Mouse (Mus musculus) cerebellum, postnatal 14 days (tissue): ENCODE measurements around the gene Ubash3a.

Source experiments
- DNase-seq, 2 experiments: peaks; one replicate each; pipeline ENCODE4 v3.0.0; 2021; ENCODE audit warnings: mixed read lengths in 2 of 2

Ubash3a gene

GRCm38 (mm10) chr17:31207771-31208334, at the start of gene Ubash3a:
TSS of gene Ubash3a (plus strand) at chr17:31207873.
- no peak for DNase-seq

- no peak for DNase-seq
Observed at GRCm38 (mm10) chr17:31157921-31158320, 49.8 kb upstream of the Ubash3a start.

- no peak for DNase-seq
Observed at GRCm38 (mm10) chr17:31160291-31160690, 47.4 kb upstream of the Ubash3a start.

GRCm38 (mm10) chr17:31162607-31163006, 45.1 kb upstream of the Ubash3a start:
- DNase-seq = no peak

- DNase-seq = no peak
Observed at GRCm38 (mm10) chr17:31163821-31164220, 43.9 kb upstream of the Ubash3a start.

GRCm38 (mm10) chr17:31165127-31165526, 42.5 kb upstream of the Ubash3a start, which contains the start of gene Tff1:
TSS of gene Tff1 (minus strand) at chr17:31165277.
- DNase-seq = no peak

GRCm38 (mm10) chr17:31169796-31170195, 37.9 kb upstream of the Ubash3a start:
- no peak for DNase-seq

- DNase-seq = no peak
Observed at GRCm38 (mm10) chr17:31176321-31176720, 31.4 kb upstream of the Ubash3a start.

- no peak for DNase-seq
Observed at GRCm38 (mm10) chr17:31181490-31181889, 26.2 kb upstream of the Ubash3a start.

- DNase-seq = peak; percentile 27 to 38
Observed at GRCm38 (mm10) chr17:31183180-31183974, 24.3 kb upstream of the Ubash3a start.

GRCm38 (mm10) chr17:31184269-31184990, 23.2 kb upstream of the Ubash3a start:
- DNase-seq = peak in 1 of 2 experiments; percentile 30

GRCm38 (mm10) chr17:31187370-31187769, 20.3 kb upstream of the Ubash3a start:
- peak; percentile 89 to 90 for DNase-seq

GRCm38 (mm10) chr17:31191825-31192224, 15.8 kb upstream of the Ubash3a start:
- DNase-seq = no peak

GRCm38 (mm10) chr17:31192663-31193062, 15.0 kb upstream of the Ubash3a start:
- DNase-seq = no peak

GRCm38 (mm10) chr17:31193360-31193759, 14.3 kb upstream of the Ubash3a start:
- peak in 1 of 2 experiments; percentile 44 for DNase-seq

GRCm38 (mm10) chr17:31195207-31195606, 12.5 kb upstream of the Ubash3a start:
- DNase-seq = no peak

- DNase-seq = no peak
Observed at GRCm38 (mm10) chr17:31196283-31196682, 11.4 kb upstream of the Ubash3a start.

GRCm38 (mm10) chr17:31198877-31199276, 8.8 kb upstream of the Ubash3a start, which contains the start of gene Tmprss3:
TSS of gene Tmprss3 (minus strand) at chr17:31198977.
- DNase-seq = no peak

GRCm38 (mm10) chr17:31208654-31209053, 981 bp downstream of the Ubash3a start:
- DNase-seq = no peak

GRCm38 (mm10) chr17:31209376-31209930, 1.8 kb downstream of the Ubash3a start:
- DNase-seq = no peak

- DNase-seq = no peak
Observed at GRCm38 (mm10) chr17:31210299-31210698, 2.6 kb downstream of the Ubash3a start.

GRCm38 (mm10) chr17:31211881-31212280, 4.2 kb downstream of the Ubash3a start:
- DNase-seq = no peak
